Mouse (Mus musculus): ENCODE data around the gene Cntnap2. TPM values are rescaled to one million over a fixed set of nuclear protein-coding genes. Genes with fewer than 3 reads are reported as not detected.
"Not testable (repeated sequence)": the region's sequence is repeated elsewhere in the genome, so short reads cannot be mapped to it uniquely, and the experiment has no call there.

Gene Cntnap2
- total RNA-seq, 2 experiments from 2014 or later = 7.0 to 7.6 TPM

DNA sequence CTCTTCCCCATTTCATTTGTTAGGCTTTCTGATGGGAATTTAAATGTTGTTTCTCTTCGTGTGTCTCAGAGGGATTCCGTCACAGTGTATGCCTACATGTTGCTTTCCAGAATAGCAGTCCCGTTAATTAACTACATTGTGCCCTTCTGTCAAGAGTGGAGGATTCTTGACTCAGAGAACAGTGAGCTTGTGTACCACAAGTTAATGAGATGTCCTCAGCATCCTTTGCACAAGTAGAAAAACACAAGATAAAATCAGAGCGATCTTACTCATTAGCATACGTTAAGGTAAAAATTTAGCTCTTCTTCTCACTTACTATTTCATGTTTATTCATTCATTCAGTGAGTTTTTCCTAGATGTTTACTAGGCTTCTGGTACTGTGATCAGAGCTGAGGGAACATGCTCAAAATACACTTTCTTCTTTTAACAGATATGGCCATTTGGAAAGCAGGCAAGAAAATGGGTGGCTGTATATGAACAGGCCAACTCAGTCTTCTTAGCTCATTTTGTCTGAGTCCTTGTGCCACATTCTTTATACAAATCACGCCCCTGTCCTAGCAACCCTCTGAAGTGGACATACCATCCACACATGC lies 1936.9 kb downstream of the Cntnap2 start:
- no peak for DNase-seq

- DNase-seq = no peak
Observed at GRCm38 (mm10) chr6:47004430-47004829, 1945.3 kb downstream of the Cntnap2 start.

- DNase-seq = no peak
Observed at GRCm38 (mm10) chr6:47012933-47013332, 1953.8 kb downstream of the Cntnap2 start.

GRCm38 (mm10) chr6:47013535-47013934 lies 1954.4 kb downstream of the Cntnap2 start:
- no peak for DNase-seq

DNA sequence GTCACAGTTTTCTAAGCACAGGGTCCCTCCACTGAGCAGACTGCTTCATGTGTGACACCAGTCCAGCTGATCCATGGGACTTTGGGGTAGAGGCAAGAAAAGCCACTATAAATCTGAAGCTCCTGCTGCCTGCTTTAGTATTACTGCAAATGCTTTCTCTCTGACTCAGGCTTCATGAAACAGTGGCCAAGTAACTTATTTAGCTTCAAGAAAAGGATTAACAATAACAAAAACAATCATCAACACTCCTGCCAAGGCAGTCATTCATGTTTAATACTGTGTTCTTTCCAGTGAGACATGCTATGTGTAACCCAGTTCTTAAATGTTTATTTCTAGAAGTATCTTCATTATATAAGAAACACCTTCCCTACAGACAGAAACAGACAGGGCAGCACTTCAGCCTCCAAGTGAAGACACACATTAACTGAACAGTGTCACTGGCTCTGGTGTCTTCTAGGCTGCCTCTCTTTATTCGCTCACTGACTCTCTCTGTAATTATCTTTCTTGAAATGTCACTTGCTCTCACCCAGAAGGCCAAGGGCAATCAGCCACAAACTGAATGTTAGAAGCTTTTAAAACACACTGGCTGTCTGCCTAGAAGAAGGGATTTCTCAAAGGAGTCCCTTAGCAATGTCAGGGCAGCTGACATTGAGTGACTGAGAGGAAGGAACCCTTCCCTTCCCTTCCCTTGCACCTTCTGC lies 1955.9 kb downstream of the Cntnap2 start:
- no peak for DNase-seq

DNA sequence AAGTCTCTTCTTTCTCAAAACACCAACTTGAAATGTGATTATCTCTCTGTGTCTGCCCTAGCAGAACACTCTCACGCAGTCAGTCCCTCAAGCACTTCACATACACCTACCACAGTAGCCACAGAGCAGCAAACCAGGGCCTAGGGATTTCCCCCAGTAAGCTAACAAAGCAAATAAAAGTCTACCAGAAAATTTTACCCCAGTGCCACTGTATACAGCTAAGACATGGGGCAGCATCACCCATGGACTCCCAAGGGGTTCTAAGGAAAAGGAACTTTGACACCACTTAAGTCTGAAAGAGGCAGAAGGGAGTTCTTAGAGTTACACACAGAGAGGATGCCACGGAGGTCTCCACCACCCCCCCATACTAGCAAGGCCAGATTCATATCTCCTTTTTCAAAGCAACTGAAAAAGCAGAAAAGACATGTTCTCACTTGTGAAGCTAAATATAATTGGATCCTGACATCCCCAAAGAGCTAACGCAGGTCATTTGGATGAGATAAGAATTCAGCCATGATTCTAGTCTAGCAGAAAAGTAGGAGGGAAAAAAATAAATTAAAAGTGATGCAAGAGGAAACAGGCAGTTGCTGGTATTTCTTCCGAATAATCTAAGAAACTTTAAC lies 1967.0 kb downstream of the Cntnap2 start:
- DNase-seq = no peak

- no peak for DNase-seq
Observed at GRCm38 (mm10) chr6:47031362-47031761, 1972.2 kb downstream of the Cntnap2 start.

GRCm38 (mm10) chr6:47042602-47043001 lies 1983.4 kb downstream of the Cntnap2 start:
- no peak for DNase-seq

GRCm38 (mm10) chr6:47043586-47043985 lies 1984.4 kb downstream of the Cntnap2 start:
- no peak for DNase-seq

- DNase-seq = no peak
Observed at GRCm38 (mm10) chr6:47044385-47045200, 1985.4 kb downstream of the Cntnap2 start.

DNA sequence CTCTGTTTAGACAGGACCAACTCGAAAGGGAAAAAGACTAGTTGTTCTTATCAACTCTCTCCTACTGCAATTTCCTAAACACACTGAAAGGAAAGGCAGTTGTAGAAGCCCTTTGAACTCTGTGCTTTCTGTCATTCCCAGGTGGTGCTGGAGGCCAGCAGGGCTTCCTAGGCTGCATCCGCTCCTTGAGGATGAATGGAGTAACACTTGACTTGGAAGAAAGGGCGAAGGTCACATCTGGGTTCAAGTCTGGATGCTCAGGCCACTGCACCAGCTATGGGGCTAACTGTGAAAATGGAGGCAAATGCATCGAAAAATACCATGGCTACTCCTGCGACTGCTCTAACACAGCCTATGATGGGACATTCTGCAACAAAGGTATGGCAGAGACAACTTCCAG lies 1989.9 kb downstream of the Cntnap2 start:
- no peak for DNase-seq

- no peak for DNase-seq
Observed at GRCm38 (mm10) chr6:47050319-47051222, 1991.4 kb downstream of the Cntnap2 start.

DNA sequence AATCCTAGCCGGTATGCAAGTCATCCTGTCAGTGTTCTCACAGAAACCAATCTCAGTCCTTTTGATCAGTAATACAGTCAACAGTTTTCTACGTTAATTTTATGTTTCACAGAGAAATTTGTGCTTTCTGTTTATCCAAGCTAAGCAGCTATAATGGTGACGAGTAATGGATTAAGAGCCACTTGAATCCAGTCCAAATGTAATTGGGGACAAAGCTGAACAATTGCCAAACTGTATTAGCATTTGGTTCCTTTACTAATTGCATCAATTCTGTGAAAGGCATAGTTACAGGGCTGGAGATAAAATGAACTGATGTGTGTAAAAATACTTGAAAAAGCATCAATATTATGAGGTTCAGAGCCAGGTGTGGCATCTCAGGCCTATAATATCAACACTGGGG lies 2002.2 kb downstream of the Cntnap2 start:
- no peak for DNase-seq

GRCm38 (mm10) chr6:47089998-47090397 lies 2030.8 kb downstream of the Cntnap2 start:
- DNase-seq = no peak

DNA sequence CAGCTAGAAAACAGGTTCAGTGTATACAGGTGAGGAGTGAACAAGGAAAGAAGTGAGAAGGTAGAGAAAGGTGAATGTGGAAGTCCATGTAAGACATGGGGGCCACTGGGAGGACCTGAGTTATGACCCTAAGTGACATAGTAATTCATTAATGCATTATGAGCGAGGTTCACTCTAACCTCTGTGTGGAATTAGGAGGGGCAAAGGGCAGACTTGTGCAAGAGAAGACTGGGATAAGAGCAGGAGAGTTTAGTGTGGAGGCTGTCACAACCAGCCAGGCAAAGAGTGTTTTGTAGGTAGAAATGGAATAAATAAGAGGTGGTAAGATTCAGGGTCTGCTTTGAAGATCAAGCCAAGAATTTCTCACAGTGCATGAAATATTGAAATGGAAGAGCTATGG lies 2045.8 kb downstream of the Cntnap2 start:
- DNase-seq = no peak

DNA sequence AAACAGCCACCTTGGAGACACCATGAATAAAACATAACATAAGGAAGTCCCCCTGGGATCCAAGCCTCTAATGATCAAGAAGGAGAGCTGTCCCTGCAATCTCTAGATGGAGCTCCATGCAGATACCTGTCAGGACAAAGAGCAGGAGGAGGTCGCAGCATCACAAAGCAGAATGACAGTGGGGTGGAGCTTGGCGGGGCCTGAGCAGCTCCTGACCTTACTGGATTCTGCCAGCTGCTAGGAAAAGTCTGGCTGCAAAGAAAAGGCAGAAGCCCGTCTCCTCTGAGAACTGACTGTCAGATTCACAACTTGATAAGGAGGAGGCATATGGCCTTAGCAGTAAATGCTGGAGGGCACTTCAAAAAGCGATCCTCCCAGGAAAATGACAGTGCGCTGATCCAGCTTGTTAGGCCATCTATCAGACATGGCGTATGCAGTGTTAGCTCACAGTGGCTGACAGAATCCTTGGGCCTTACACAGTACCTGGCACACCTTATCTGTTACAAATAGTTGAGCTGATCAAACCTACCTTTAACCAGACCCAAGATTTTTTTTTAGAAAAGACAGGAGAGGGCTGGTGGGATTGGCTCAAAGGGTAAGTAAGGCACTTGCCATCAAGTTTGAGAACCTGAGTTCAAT lies 2050.5 kb downstream of the Cntnap2 start:
- DNase-seq = no peak

DNA sequence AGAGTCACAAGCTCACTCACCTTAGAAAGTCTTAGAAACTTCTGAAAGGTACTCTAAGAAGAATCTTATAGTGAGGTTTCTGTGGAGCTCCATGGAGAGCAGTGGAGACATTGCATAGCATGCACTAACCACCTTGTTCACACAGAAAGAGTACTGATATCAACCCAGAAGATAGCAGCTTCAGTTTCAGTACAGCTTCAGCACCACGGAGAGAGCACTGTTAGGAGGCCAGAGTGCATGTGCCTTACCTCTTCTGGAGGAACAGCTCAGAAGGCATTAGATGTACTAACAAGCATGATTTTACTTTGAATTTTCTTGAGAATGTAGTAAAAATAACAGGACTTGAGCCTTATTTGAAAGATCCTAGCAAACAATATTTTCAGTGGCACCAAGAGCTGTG lies 2074.9 kb downstream of the Cntnap2 start:
- DNase-seq = not testable (repeated sequence)

- not testable (repeated sequence) for DNase-seq
Observed at GRCm38 (mm10) chr6:47153018-47153417, 2093.9 kb downstream of the Cntnap2 start.

GRCm38 (mm10) chr6:47174580-47175294 lies 2115.6 kb downstream of the Cntnap2 start:
- not testable (repeated sequence) for DNase-seq
